Mouse (Mus musculus) G1E-ER4 (cell line): ENCODE results near the gene Bpifc. TPM values are rescaled to one million over a fixed set of nuclear protein-coding genes. Genes with fewer than 3 reads are reported as not detected.

Experiments used
- GATA1 ChIP-seq: IDR thresholded peaks from one replicate; pipeline ENCODE4 v1.8.0; 2012; ENCODE audit warnings: low read length, inconsistent platforms
- polyA plus RNA-seq: library from polyadenylated mRNA; stranded (reverse); fragments of >175 nt; gene quantifications from 2 replicates; pipeline ENCODE4 v1.2.3, GENCODE M21; 2012

The Bpifc gene
- not detected in 2 replicates for polyA plus RNA-seq

DNA sequence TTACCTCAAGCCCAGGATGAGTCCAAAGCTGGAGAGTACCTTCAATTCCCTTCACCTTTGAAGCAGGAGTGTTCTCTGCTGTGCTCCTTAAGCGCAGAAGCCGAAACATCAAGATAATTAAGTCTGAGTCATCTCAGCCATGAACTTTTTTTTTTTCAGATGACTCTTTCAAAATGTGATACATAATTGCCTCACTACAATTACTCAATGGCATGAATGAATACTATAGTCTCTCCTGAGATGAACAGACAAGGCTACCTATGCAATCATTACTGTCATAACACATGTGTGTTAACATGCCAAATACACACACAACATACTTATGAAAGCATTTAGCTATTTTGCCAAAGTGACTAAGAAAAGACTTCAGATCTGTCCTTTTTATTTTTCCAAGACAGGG, at the start of gene Bpifc:
TSS of gene Bpifc (minus strand) at position 115 of the 400 bp plus-strand sequence.
- no peak for TF ChIP-seq GATA1

DNA sequence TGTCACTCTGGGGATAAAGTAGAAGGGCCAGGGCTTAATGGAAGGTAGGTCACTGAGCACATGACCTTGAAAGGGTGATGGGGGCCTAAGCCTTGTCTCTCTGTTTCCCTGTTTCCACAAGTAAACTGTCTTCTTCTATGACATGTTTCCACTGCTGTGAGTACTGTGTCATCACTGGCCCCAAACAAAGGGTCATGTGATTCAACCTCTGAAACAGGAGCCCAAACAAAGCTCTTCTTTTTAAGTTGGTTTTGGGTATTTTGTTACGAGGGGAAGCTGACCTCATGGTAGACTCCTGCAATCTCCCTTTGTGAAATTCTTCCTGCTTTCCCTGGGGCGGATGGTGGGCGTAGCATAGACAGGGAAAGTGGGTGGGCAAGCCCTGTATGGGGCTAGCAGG, 48.6 kb upstream of the Bpifc start:
- TF ChIP-seq GATA1: no peak

DNA sequence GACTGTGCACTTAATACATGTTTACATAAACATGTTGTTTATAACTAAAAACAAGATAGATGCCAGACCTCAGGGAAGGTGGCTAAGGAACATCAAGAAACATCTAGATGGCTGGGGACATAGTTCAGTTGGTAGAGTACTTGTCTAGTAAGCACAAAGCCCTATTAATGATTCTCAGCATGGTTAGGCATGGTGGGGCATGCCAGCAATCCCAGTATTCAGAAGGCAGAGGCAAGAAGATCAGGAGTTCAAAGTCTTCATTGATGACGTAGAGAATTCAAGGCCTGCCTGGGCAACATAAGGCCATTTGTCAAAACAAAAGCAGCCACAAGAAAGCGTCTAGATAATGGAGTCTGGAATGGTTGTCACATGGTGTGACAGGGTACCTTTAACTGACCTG, 46.0 kb upstream of the Bpifc start:
- TF ChIP-seq GATA1: no peak

DNA sequence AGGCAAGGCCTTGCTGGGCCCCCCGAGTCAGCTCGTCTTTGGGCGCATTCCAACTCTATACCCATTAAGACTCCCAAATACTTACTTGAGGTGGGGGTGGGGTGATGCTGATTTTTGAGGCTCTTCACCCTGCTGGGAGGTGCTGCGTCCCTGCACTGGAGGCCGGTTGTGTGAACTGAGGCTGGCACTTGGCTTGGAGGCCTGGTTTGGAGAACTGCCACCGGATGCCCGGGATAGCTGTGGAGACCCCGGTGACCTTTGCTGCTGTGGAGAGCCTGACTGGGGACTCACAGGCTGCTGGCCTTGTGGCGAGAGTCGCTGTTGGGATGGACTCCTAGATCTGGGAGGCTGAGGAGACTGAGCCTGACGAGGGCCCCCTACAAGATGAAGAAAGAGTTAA, 45.6 kb upstream of the Bpifc start:
- TF ChIP-seq GATA1: no peak

DNA sequence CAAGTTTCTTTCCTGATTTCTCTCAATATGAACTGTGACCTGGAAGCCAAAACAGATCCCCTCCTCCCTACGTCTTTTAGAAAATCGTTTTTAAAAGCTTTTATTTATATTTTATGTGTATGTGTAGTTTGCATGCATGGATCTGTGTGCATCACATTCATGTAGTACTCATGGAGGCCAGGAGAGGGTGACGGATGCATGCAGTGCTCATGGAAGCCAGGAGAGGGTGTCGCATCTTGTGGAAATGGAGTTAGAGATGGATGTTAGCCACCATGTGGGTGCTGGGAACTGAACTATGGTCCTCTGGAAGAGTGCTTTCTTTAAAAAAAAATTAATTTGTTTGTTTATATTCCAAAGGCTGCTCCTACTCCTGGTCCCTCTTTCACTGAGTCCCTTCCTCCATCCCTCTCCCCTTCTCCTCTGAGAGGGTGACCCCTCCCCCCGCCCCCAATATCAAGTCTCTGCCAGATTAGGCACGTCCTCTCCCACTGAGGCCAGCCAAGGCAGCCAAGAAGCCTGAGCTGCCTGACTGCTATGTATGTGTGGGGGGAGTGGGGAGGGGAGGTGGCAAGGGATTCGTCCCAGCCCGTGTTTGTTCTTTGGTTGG, 44.7 kb upstream of the Bpifc start:
- no peak for TF ChIP-seq GATA1

DNA sequence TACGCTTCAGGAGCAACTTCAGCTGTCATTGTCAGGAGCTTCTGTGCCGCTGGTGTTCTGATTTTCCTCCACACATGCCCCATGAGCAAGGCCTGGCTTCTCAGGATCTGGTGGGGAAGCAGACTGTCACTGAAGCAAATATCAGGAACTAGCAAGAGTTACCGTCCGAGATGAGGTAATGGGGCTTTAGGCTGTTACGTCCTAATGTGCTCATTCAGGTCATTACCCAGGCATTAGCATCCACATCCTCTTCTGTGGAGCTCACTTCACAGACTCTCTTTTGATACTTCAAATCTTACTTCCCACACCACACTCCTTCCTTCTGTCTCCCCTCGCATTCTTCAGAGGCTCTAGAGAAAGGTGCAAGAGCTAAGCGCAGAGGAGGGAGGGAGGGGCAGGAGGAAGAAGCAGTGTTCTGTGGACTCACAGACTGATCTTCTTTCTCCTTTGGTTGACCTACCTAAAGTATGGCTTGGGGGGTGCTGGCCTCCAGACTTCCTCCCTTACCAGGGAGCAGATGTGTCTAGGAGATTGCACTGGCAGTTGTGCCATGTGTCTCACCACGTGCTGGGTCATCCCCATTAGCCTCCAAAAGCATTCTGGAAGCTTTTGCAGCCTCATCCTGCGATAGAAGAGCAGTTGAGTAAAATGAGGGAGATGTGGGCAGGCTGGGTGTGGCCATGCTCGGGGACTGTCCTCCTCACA, 41.3 kb upstream of the Bpifc start:
- no peak for TF ChIP-seq GATA1

DNA sequence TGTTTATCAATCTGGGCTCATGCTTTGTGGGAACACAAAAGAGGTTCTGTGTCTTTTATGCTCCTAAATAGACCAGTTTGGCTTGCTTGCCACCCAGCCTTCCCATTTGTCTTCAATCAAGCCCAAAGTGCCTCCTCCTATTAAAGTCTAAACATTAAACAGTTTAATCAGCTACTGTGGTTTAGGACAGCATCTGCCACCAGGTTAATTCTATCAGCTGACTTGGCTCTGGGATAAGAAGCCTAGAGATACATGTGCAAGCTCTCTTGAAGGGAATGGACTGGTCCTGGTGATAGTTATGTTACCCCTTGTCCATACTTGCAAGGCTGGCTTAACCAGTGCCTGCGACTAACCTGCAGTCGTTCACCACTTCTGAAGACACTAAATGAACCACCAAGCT, 38.8 kb upstream of the Bpifc start:
- no peak for TF ChIP-seq GATA1

DNA sequence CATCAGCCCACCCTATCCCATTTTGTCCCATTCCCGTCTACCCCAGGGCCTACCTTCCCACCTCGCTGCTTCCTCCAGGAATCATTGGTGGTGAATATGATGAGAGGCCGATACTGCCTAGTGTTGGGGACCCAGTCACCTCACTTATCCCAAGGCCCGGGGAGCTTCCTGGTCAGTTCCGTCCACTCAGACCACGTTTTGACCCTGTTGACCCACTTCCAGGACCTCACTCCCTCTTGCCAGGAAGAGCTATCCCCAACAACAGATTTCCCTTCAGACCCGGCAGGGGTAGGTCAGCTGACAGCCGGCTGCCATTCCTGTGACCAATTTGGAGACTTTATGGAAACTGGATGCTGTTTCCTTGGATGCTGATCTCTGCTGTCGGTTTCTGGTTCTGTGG, 36.1 kb upstream of the Bpifc start:
- no peak for TF ChIP-seq GATA1

DNA sequence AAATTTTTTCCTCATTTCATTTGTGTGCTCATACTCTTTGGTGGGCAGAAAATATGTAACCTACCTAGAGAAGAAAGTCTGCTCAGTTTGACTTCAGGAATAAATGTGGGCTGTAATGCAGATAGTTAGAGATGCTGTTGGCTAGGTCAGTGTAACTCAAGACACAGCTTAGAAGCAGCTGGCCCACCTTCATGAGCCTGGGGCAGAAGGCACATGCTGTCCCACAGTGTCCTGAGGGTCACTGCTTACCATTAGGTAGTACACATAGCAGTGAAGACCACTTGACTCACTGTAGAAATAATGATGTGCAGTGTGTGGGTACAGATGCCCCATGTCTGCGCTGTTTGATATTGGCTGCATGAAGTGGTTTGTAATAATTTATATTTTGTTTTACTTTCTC, 34.7 kb upstream of the Bpifc start:
- TF ChIP-seq GATA1: no peak

DNA sequence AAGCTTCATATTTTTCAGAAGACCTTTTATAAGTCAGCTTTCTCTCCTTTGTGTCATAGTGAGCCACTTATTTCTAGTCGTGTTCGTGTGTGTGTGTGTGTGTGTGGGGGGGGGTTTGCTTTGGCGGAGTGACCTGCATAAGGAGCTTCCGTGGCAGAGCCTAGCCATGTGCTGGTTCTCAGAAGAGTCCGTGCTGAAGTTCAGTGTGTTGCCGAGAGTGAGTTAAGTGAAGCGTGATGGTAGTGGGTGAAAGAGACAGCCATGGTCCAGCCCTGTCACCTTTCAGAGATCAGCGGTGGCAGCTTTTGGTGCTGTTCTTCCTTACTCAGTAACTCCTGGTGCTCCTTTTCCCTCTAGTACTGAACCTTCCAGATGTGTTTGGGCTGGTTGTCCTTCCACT, 32.4 kb upstream of the Bpifc start:
- no peak for TF ChIP-seq GATA1

DNA sequence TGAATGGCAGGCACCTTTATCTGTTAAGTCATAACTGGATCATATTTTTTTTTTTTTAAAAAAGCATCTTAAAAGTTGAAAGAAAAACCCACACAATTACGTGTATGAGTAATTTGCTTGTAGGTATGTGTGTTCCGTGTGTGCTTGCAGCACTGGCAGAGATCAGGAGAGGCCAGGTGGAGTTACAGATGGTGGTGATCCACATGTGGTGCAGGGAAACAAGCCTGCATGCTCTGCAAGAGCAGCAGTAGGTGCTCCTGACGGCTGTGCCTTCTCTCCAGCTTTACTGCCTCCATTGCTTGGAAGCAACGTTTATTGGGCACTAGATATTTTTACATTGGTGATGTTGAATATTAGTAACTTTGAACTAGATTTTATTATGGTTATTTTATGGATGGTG, 32.0 kb upstream of the Bpifc start:
- no peak for TF ChIP-seq GATA1

DNA sequence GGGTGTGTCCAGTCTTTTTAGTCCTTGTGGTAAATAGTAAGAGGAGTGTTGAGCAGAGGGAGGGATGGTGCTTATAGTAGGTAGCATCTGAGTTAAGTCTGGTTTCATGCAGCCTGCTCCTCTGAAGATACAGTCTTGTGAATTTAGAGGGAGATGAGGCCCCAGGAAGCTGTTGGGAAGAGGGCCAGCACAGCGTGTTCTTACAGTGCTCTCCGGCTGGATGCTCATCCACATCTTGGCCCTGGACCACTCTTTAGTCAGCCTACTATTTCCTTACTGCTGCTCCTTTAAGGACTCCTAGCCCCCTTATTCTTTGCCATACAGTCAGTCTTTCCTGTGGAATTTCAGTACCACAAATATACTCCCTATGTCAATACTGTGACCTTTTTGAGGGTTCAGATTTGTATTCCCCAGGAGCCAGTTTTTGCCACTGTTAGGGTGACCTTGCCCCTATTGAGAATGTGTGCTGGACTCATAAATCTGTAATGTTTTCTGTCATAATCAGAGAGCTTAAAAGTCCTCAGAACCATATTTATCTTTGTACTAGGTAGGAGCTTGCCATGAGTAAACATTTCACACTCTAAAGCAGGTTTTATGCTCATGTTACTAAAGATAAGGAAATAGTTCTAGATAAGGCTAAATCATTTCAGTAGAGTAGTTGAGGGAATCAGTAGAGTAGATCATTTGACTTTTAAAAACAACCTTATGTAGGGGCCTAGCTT, 22.5 kb upstream of the Bpifc start:
- no peak for TF ChIP-seq GATA1

DNA sequence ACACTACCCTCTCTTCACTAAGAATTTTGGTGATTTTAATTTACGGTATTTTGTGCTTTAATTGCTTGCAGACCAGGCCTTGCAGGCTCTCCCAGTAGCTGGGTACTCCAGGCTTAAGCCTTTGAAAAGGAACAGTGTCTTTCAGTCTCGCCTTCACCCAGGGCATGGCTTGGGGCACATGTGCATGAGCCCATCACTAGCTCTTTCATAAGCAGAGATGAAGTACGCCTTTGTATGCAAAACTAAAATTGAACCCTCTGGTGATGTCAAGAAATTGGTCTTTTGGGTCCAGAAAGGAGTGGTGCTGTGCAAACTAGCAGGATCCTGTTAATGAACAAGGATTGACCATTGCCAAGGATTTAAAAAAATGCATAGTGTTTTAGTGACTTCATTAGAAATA, 20.8 kb upstream of the Bpifc start:
- TF ChIP-seq GATA1: no peak

DNA sequence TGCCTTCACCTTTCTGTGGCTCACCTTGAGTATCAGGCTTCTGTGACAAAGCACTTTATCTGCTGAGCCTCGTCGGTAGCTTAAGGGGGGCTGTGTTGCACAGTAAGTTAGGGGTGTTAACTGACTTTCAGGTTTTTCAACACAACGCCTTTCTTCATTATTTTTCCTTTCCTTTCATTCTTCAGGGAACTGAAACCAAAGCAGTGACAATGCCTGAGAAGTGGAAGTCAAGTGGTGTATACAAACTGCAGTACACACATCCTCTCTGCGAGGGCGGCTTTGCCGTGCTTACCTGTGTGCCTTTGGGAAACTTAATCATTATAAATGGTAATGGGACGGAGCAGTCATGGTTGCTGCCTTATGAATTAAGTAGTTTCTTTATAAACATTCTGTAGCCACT, 19.0 kb upstream of the Bpifc start:
- no peak for TF ChIP-seq GATA1

DNA sequence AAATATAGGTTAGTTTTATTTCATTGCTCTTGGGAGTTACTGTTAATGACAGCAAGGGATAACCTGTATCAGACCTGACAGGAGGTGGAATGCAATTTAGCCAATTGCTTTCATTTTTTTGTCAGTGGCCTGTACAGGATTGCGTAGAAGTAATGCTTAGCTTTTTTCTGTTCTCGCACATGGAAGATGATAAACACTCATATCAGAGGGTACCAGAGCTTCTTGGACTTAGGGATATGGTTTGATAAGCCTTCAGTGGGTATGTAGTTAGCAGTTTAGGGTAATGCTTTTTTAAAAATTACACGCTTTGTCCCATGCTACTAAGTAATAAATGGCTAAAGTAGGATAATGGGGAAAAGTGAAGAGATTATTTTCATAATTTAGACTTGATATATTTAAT, 14.7 kb upstream of the Bpifc start:
- TF ChIP-seq GATA1: peak; percentile 70

DNA sequence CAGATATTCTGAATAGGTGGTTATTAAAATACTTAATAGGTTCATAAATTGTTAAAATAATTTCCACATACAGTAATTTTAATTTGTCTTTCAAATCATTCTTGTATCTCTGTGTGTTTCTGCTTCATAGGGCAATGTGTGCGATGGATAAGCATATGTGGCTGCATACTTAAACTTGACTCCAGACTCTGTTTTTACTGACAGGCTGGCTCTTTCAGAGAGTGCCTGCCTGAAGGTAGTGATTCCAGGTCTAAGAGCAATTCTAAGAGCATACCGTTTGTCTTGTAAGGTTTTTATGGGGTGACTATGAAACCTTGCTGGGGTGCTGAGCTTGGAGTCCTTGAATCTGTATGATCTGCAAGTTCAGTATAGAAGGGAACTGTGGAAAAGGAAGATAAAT, 14.2 kb upstream of the Bpifc start:
- no peak for TF ChIP-seq GATA1

DNA sequence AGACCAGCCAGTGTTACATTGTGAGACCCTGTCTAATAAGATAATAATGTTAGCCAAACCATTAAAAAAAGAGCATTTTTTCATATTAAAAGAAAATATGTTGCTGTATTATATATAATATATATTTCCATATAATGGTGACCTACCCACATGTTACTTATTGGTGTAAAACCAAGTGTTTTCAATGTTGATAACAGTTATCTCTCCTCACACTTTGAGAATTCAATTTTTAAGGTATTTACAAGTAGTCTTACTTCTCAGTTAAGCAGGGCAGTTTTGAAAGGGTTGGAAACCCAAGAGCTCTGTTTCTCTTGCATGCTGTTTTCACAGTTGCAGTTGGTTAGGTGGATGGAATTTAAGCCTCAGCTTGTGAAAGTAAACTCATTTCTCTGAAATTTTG, 11.5 kb upstream of the Bpifc start:
- TF ChIP-seq GATA1: no peak
